Mouse (Mus musculus) embryo, embryonic 10.5 days (tissue): Measurements from ENCODE around the gene Sapcd2.
A peak's percentile ranks its signal among the peaks of the same experiment; 100 is the strongest.

ENCODE experiments used
- DNase-seq: peaks from one replicate; pipeline ENCODE4 v3.0.0-alpha.2; 2015; ENCODE audit warnings: low spot score

Gene Sapcd2

GRCm38 (mm10) chr2:25422587-25423410 lies 50.7 kb downstream of the Sapcd2 start, which contains the start of gene Fut7:
TSS of gene Fut7 (plus strand) at chr2:25423267.
- no peak for DNase-seq

GRCm38 (mm10) chr2:25423626-25424025 lies 51.5 kb downstream of the Sapcd2 start:
- no peak for DNase-seq

- no peak for DNase-seq
Observed at GRCm38 (mm10) chr2:25425481-25425880, 53.4 kb downstream of the Sapcd2 start.

- peak; percentile 91 for DNase-seq
Observed at GRCm38 (mm10) chr2:25426721-25427191, 54.6 kb downstream of the Sapcd2 start.

- no peak for DNase-seq
Observed at GRCm38 (mm10) chr2:25427256-25427655, 55.1 kb downstream of the Sapcd2 start.
